Mouse (Mus musculus): ENCODE measurements at regions not wholly inside any gene's neighbourhood (a gene's known extent, or its start where the extent isn't known, plus 50 kb on each side); places are given as distances from the start of the nearest gene placed in this dataset.

GRCm38 (mm10) chr4:54100282-54100681, 274.4 kb downstream of the Tmem38b start:
- TF ChIP-seq CTCF (IDR thresholded peaks at IDR 0.05) (no peak), EP300 (IDR thresholded peaks at IDR 0.05) (no peak)

Data from lung, postnatal 0 days (tissue).